Mouse (Mus musculus): Measurements from ENCODE around the gene Rbp4. TPM values are rescaled to one million over a fixed set of nuclear protein-coding genes. Genes with fewer than 3 reads are reported as not detected.

Gene Rbp4
- polyA plus RNA-seq, 1 experiment from 2014 or later = 2.8 TPM

DNA sequence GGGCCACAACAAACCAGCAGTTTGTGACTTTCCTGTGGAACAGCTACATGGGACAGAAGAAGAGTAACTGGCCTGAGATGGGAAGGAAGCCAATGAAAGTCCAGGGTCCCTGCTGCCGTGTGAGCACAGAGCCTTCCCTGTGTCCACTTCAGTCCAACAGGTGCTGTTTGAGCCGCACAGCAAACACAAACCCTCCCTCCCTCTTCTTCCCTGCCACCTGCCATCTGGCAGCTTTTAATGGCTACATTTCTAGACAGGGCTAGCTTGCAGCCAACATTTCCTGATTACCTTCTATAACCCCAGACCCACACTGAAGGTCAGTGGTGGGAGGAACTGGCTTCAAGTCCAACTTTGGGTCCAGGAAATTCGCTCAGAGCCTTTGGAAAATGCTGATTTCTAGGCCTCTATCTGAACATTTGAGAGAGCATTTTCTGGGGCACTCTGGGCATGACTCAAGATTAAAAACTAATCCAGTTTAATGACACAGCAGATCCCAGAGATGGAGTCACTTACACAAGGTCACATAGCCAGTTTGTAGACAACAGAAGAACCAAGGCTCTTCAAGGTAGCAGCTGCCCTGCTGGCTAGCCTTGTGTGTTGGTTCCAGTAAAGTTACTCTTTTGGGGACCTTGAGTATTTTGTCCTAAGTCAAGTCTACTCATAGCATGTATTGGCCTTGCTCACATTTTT is 47.1 kb downstream of the Rbp4 start:
- Histone ChIP-seq H3K9ac (ENCODE audit: low read length) (no peak overlapping the region), H3K4me2 (no peak overlapping the region), H3K4me1 (ENCODE audit: control insufficient read depth, insufficient read depth, low read length) (no peaks in the 10 kb centered on the region), H3K27ac (ENCODE audit: low read depth, low read length) (no peak overlapping the region), H3K27me3 (ENCODE audit: control insufficient read depth, insufficient read depth, low read length) (no peaks in the 10 kb centered on the region), H3K4me3 (ENCODE audit: low read depth, low read length) (no peak overlapping the region), H3K9me3 (ENCODE audit: control insufficient read depth, low read length) (no peaks in the 10 kb centered on the region), H3K36me3 (ENCODE audit: control insufficient read depth, insufficient read depth, low read length) (peaks cover 2% of the 10 kb centered on the region; the same call in 1 of the 2 replicates)
- WGBS = 70% methylated on average over 3 of the region's 3 CpGs
- DNase-seq (ENCODE audit: low spot score, missing footprints) = peak; percentile 81
- ATAC-seq (ENCODE audit: low FRiP score) = no peak

DNA sequence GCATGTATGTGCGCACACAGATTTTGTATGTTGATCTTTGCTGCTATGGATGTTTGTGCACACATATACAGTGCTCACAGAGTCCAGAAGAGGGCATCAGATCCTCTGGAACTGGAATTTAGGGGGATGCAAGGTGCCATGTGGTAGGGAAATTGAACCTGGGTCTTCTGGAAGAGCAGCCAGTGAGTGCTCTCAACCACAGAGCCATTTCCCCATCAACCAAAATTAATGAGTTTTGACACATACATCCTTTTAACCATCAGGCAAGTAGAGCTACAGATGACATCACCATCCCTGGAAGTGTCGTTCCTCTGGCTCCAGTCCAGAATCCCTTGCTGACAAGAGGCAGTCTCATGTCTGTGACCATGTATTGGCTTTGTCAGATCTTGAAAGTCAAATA is 48.8 kb downstream of the Rbp4 start:
- Histone ChIP-seq H3K27me3 (ENCODE audit: control insufficient read depth, insufficient read depth, low read length) (no peaks in the 10 kb centered on the region), H3K9me3 (ENCODE audit: control insufficient read depth, low read length) (no peaks in the 10 kb centered on the region), H3K27ac (ENCODE audit: low read depth, low read length) (no peak overlapping the region), H3K4me1 (ENCODE audit: control insufficient read depth, insufficient read depth, low read length) (no peaks in the 10 kb centered on the region), H3K9ac (ENCODE audit: low read length) (no peak overlapping the region), H3K36me3 (ENCODE audit: control insufficient read depth, insufficient read depth, low read length) (peaks cover 6% of the 10 kb centered on the region; the same call in 1 of the 2 replicates), H3K4me3 (ENCODE audit: low read depth, low read length) (no peak overlapping the region), H3K4me2 (no peak overlapping the region)
- 90% methylated on average over 2 of the region's 2 CpGs for WGBS
- peak; percentile 62 for DNase-seq (ENCODE audit: low spot score, missing footprints)
- no peak for ATAC-seq (ENCODE audit: low FRiP score)

DNA sequence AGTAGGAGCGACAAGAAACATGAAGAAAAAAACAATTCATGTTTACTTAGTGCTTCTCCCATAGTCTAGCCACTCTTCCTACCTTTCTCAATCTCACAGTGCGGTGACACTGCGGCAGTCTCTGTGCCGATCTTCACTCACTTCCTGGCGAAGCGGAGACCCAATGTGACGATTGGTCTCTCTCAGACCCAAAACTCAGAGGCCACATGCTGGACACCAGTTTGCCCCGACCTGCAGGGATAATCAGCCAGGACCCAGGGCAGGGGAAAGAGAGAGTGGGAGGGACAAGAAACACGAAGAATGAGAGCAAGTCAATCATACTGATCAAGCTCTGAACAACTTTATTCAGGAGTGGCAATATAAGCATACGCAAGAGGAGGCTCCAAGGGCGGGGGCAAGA is 50.0 kb downstream of the Rbp4 start:
- no peak overlapping the region for H3K9ac ChIP-seq (ENCODE audit: low read length)
- ATAC-seq (ENCODE audit: low FRiP score) (no peak), DNase-seq (ENCODE audit: low spot score, missing footprints) (peak; percentile 59)
- H3K4me3 ChIP-seq (ENCODE audit: low read depth, low read length) = no peak overlapping the region
- no peak overlapping the region for H3K4me2 ChIP-seq
- H3K27me3 ChIP-seq (ENCODE audit: control insufficient read depth, insufficient read depth, low read length) = no peaks in the 10 kb centered on the region
- H3K27ac ChIP-seq (ENCODE audit: low read depth, low read length) = no peak overlapping the region
- no peaks in the 10 kb centered on the region for H3K9me3 ChIP-seq (ENCODE audit: control insufficient read depth, low read length)
- no peaks in the 10 kb centered on the region for H3K4me1 ChIP-seq (ENCODE audit: control insufficient read depth, insufficient read depth, low read length)
- 86% methylated on average over 11 of the region's 11 CpGs for WGBS
- H3K36me3 ChIP-seq (ENCODE audit: control insufficient read depth, insufficient read depth, low read length) = peaks cover 7% of the 10 kb centered on the region; the same call in 1 of the 2 replicates

DNA sequence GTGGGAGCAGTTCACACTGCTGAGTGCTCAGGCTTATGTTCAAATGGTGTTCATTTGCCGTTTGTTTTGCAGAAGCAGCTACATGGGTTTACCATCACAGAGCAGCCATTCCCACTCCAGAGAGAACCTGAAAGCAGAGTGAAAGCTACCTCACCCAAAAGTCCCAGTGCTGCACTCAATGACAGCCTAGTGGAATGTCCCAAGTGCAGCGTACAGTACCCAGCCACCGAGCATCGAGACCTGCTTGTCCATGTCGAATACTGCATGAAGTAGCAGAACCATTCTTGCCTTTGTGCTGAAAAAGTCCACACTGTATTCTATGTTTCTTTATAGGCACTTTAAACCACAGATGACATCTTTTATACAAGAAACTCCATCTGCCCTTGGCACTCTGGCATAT is 51.9 kb downstream of the Rbp4 start:
- 94% methylated on average over 5 of the region's 5 CpGs for WGBS
- Histone ChIP-seq H3K27ac (ENCODE audit: low read depth, low read length) (no peak overlapping the region), H3K27me3 (ENCODE audit: control insufficient read depth, insufficient read depth, low read length) (no peaks in the 10 kb centered on the region), H3K36me3 (ENCODE audit: control insufficient read depth, insufficient read depth, low read length) (peaks cover 10% of the 10 kb centered on the region; the same call in 1 of the 2 replicates), H3K9me3 (ENCODE audit: control insufficient read depth, low read length) (no peaks in the 10 kb centered on the region), H3K4me2 (no peak overlapping the region), H3K4me3 (ENCODE audit: low read depth, low read length) (no peak overlapping the region), H3K9ac (ENCODE audit: low read length) (no peak overlapping the region), H3K4me1 (ENCODE audit: control insufficient read depth, insufficient read depth, low read length) (no peaks in the 10 kb centered on the region)
- DNase-seq (ENCODE audit: low spot score, missing footprints) (peak; percentile 61), ATAC-seq (ENCODE audit: low FRiP score) (no peak)

Other genes with a start within 250 kb of the Rbp4 start
- gene Myof, start 81.7 kb downstream of the Rbp4 start, polyA plus RNA-seq (2014; fragmentation: Nextera tagmentation; extraction: Ambion mirVana) = 3.3 and 3.6 TPM in 2 replicates
- gene Cep55, start 70.3 kb downstream of the Rbp4 start, polyA plus RNA-seq (2014; fragmentation: Nextera tagmentation; extraction: Ambion mirVana) = 60.8 and 67.1 TPM in 2 replicates
- not detected in 2 replicates for gene Ffar4, start 28.2 kb downstream of the Rbp4 start, polyA plus RNA-seq (2014; fragmentation: Nextera tagmentation; extraction: Ambion mirVana)
- gene Pde6c, start 7.5 kb upstream of the Rbp4 start, polyA plus RNA-seq (2014; fragmentation: Nextera tagmentation; extraction: Ambion mirVana) = 0.08 and 0.12 TPM in 2 replicates
- gene Fra10ac1, start 98.9 kb upstream of the Rbp4 start, polyA plus RNA-seq (2014; fragmentation: Nextera tagmentation; extraction: Ambion mirVana) = 45.7 and 47.5 TPM in 2 replicates
- 2.0 and 2.5 TPM in 2 replicates for gene Lgi1, start 139.3 kb upstream of the Rbp4 start, polyA plus RNA-seq (2014; fragmentation: Nextera tagmentation; extraction: Ambion mirVana)